Mouse (Mus musculus) intestine, postnatal 0 days (tissue): ENCODE results near the gene Slc16a10. TPM values are rescaled to one million over a fixed set of nuclear protein-coding genes. Genes with fewer than 3 reads are reported as not detected.
A peak's percentile ranks its signal among the peaks of the same experiment; 100 is the strongest.

Source experiments
- ATAC-seq: fragments of 200-750 bp; cut with Nextera tagmentation; 2 replicates; pipeline ENCODE4 v1.8.0; 2017; ENCODE audit warnings: mild to moderate bottlenecking, moderate TSS enrichment, moderate library complexity
- H3K27ac ChIP-seq: fragments of 300-500 bp; sonication (generic); 2 replicates; pipeline ENCODE4 v1.5.1; 2014; ENCODE audit warnings: mild to moderate bottlenecking, low read depth, low read length, moderate library complexity
- H3K27me3 ChIP-seq: fragments of 300-500 bp; sonication (generic); replicated peaks from 2 replicates; pipeline ENCODE4 v1.6.1; 2014; ENCODE audit warnings: low read length, mixed read lengths; ENCODE audit not compliant: control insufficient read depth, insufficient read depth
- H3K36me3 ChIP-seq: fragments of 300-500 bp; sonication (generic); 2 replicates; pipeline ENCODE4 v1.6.1; 2014; ENCODE audit warnings: mild to moderate bottlenecking, moderate library complexity; ENCODE audit not compliant: control insufficient read depth, insufficient read depth
- H3K4me1 ChIP-seq: fragments of 300-500 bp; sonication (generic); replicated peaks from 2 replicates; pipeline ENCODE4 v1.6.1; 2014; ENCODE audit warnings: antibody characterized with exemption, low read length, mixed read lengths; ENCODE audit not compliant: control insufficient read depth, insufficient read depth
- H3K4me2 ChIP-seq: fragments of 300-500 bp; sonication (generic); replicated peaks from 2 replicates; pipeline ENCODE4 v1.6.1; 2014; ENCODE audit warnings: low read depth, mild to moderate bottlenecking, moderate library complexity
- H3K4me3 ChIP-seq: fragments of 300-500 bp; sonication (generic); 2 replicates; pipeline ENCODE4 v1.5.1; 2014; ENCODE audit warnings: low read depth, low read length
- H3K9ac ChIP-seq: fragments of 300-500 bp; sonication (generic); 2 replicates; pipeline ENCODE4 v1.6.1; 2014; ENCODE audit warnings: mild to moderate bottlenecking, low read depth, low read length
- H3K9me3 ChIP-seq: fragments of 300-500 bp; sonication (generic); 2 replicates; pipeline ENCODE4 v1.6.1; 2016; ENCODE audit warnings: mixed run types; ENCODE audit not compliant: control insufficient read depth
- CTCF ChIP-seq: sonication (generic); IDR thresholded peaks from 2 replicates; pipeline ENCODE4 v1.5.1; 2016; ENCODE audit warnings: low read depth, mild to moderate bottlenecking, control low read depth, antibody characterized with exemption, moderate library complexity
- whole genome bisulfite sequencing: fragments of 180-500 bp; shearing (Covaris S2); extraction: QIAGEN DNeasy Blood & Tissue Kit; methylation state at CpG from one replicate; pipeline ENCODE4 v1.1.7; 2014; 5-methylcytosine and 5-hydroxymethylcytosine counted together
- polyA plus RNA-seq: library from polyadenylated mRNA; unstranded; fragments of >200 nt; fragmentation: Nextera tagmentation; extraction: Ambion mirVana; gene quantifications from 2 replicates; pipeline ENCODE4 v1.2.1, GENCODE M21; 2015

Slc16a10 gene
- polyA plus RNA-seq, 1 experiment from 2014 or later: 57.5 TPM

GRCm38 (mm10) chr10:40131690-40132418, 10.2 kb downstream of the Slc16a10 start:
- no peak for ATAC-seq

DNA sequence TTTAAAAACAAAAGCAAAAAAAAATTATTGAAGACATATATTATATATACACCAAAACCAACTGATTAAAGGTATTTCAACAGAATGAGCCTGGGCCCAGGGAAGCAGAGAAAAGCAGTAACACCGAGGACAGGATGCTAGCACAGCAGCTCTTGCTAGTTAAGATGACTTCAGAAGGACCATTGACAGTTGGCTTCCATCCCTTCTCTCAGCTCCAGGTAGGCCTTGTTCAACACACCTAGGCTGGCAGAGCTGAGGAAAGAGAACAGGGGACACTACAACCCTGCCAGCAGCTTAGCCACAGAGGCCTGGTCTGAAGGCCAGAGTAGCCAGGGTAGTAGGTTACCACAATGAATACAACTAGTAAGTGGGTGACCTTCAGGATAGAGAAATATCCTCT, 11.9 kb downstream of the Slc16a10 start:
- no peak overlapping the region for H3K9ac ChIP-seq
- H3K27ac ChIP-seq: no peak overlapping the region
- H3K9me3 ChIP-seq: no peaks in the 10 kb centered on the region
- 96% methylated on average over 1 of the region's 1 CpGs for WGBS
- peaks cover 3% of the 10 kb centered on the region; the same call in 1 of the 2 replicates for H3K4me1 ChIP-seq
- H3K36me3 ChIP-seq: 0 out of 2 replicates have a peak, but pooled peaks cover 3% of the 10 kb centered on the region
- H3K4me2 ChIP-seq: no peak overlapping the region
- no peak overlapping the region for H3K4me3 ChIP-seq
- no peaks in the 10 kb centered on the region for H3K27me3 ChIP-seq
- TF ChIP-seq CTCF: no peak
- ATAC-seq: no peak

More at GRCm38 (mm10) chr10:40131690-40132418, 10.2 kb downstream of the Slc16a10 start:
- Histone ChIP-seq H3K9ac (no peak overlapping the region), H3K4me1 (peaks cover 3% of the 10 kb centered on the region; the same call in 1 of the 2 replicates), H3K36me3 (no peaks in the 10 kb centered on the region), H3K27ac (no peak overlapping the region; the same call in 1 of the 2 replicates), H3K4me2 (no peak overlapping the region), H3K9me3 (no peaks in the 10 kb centered on the region), H3K4me3 (no peak overlapping the region), H3K27me3 (no peaks in the 10 kb centered on the region)
- WGBS: 67% methylated on average over 9 of the region's 9 CpGs
- no peak for TF ChIP-seq CTCF

DNA sequence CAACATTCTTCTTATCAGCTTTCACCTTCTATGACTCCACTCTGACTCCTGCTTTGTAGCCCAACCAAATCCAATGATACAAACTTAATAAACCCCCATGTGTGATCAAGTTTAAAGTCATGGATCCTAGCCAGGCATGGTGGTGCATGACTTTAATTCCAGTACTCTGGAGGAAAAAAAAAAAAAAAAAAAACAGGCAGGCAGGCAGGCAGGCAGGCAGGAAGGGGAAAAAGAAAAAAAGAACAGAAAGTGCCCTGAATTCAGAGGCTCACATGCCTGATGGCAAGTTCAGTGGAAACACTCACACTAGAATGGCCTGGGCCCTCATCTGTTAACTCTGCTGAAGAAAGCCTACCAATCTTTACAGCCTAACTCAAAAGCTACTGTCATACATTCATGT, 12.9 kb downstream of the Slc16a10 start:
- Histone ChIP-seq H3K9ac (no peak overlapping the region), H3K4me1 (no peaks in the 10 kb centered on the region; the same call in 1 of the 2 replicates), H3K27ac (peak overlapping the region; percentile 28; the same call in 1 of the 2 replicates), H3K4me3 (no peak overlapping the region), H3K27me3 (no peaks in the 10 kb centered on the region), H3K36me3 (0 out of 2 replicates have a peak, but pooled peaks cover 3% of the 10 kb centered on the region), H3K4me2 (no peak overlapping the region), H3K9me3 (no peaks in the 10 kb centered on the region)
- no peak for ATAC-seq
- TF ChIP-seq CTCF: no peak

- Histone ChIP-seq H3K4me1 (no peaks in the 10 kb centered on the region; the same call in 1 of the 2 replicates), H3K27ac (no peak overlapping the region), H3K9ac (no peak overlapping the region), H3K9me3 (no peaks in the 10 kb centered on the region), H3K4me2 (no peak overlapping the region), H3K27me3 (no peaks in the 10 kb centered on the region), H3K4me3 (no peak overlapping the region), H3K36me3 (0 out of 2 replicates have a peak, but pooled peaks cover 3% of the 10 kb centered on the region)
- WGBS: 86% methylated on average over 7 of the region's 7 CpGs
- TF ChIP-seq CTCF: no peak
- ATAC-seq: no peak
Measured at GRCm38 (mm10) chr10:40128497-40128896, 13.6 kb downstream of the Slc16a10 start.

GRCm38 (mm10) chr10:40125200-40125599, 16.9 kb downstream of the Slc16a10 start:
- H3K36me3 ChIP-seq: 0 out of 2 replicates have a peak, but pooled peaks cover 3% of the 10 kb centered on the region
- H3K4me1 ChIP-seq: no peaks in the 10 kb centered on the region
- 65% methylated on average over 9 of the region's 9 CpGs for WGBS
- H3K27ac ChIP-seq: no peak overlapping the region
- H3K4me3 ChIP-seq: no peak overlapping the region
- no peaks in the 10 kb centered on the region for H3K27me3 ChIP-seq
- H3K4me2 ChIP-seq: no peak overlapping the region
- no peak for TF ChIP-seq CTCF
- no peak for ATAC-seq
- no peaks in the 10 kb centered on the region for H3K9me3 ChIP-seq
- H3K9ac ChIP-seq: no peak overlapping the region

- H3K27me3 ChIP-seq: no peaks in the 10 kb centered on the region
- WGBS: 76% methylated on average over 4 of the region's 4 CpGs
- no peak for ATAC-seq
- H3K9ac ChIP-seq: no peak overlapping the region
- H3K36me3 ChIP-seq: 0 out of 2 replicates have a peak, but pooled peaks cover 3% of the 10 kb centered on the region
- no peaks in the 10 kb centered on the region for H3K4me1 ChIP-seq
- no peaks in the 10 kb centered on the region for H3K9me3 ChIP-seq
- no peak for TF ChIP-seq CTCF
- no peak overlapping the region for H3K27ac ChIP-seq
- H3K4me3 ChIP-seq: no peak overlapping the region
- no peak overlapping the region for H3K4me2 ChIP-seq
Measured at GRCm38 (mm10) chr10:40124570-40124969, 17.5 kb downstream of the Slc16a10 start.
